Mouse (Mus musculus): Measurements from ENCODE around the gene BC035947. TPM values are rescaled to one million over a fixed set of nuclear protein-coding genes. Genes with fewer than 3 reads are reported as not detected.
"Not testable (repeated sequence)": the region's sequence is repeated elsewhere in the genome, so short reads cannot be mapped to it uniquely, and the experiment has no call there.

The BC035947 gene
- under 1 TPM; 0.25 to 0.60 TPM for total RNA-seq (2021)

- no peak for DNase-seq
These were observed at the start of gene BC035947 for GRCm38 (mm10) chr1:78511621-78512160. Gene BC035947, minus strand, starts transcription at chr1:78512158.

DNA sequence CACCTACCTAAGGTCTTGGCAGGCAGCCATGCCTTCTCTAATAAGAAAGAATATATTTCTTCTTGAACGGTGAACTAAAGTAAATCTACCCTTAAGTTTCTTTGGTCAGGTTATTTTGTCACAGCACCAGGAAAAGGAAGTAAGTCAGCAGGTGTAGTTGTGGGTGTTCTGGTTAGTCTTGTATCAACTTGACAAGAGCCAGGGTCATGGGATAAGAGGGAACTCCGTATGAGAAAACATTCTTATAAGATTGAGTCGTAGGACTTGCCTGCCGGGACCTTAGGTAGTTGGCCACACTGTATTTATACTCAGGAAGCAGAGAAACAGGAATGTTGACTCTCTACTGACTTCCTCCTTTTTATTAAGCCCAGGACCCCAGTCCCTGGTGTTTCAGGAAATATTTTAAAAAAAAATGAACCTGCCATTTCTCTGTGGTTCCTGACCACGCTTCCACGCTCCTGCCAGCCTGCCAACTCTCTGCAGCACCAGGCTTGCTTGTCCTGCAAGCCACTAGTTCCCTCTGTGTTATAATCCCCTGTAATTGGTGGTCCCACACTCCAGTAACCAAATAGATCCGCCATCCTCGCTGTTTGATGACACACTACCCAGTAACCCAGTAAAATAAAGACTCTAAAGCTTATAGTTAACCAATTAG is 42.2 kb upstream of the BC035947 start:
- no peak for DNase-seq

GRCm38 (mm10) chr1:78548961-78549360 is 37.0 kb upstream of the BC035947 start:
- DNase-seq: no peak

DNA sequence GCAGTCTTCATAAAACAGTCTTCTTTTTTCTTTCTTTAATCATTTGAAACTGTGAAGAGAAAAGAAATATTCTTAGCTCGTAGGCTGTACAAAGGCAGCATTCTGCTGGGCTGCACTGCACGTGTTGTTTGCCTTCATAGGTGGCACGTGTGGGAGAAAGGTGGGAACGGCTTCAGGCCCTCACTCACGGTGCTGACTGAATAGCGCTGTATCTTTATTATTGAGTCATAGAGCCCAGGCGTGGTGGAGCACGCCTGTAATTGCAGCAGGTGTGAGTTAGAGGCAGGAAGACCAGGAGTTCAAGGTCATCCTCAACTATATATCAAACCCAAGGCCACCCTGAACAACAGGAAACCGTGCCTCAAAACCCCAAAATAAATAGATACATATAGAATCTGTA is 34.3 kb upstream of the BC035947 start:
- DNase-seq: no peak

DNA sequence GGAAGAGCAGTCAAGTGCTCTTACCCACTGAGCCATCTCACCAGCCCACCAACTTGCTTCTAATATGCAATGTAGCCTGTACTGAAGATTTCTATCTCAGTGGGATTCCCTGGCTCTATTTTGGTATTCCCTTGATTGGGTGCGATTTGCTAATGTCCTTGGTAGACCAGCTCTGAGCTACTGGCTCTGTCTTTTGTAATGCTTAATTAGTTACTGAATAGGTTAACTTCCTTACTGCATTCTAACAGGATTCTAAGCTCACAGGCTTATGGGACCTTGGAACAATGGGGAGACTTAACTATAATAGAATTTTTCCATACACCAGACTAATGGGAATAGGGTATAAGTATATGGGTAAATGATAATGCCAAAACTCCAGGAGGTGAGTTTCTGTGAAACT is 31.7 kb upstream of the BC035947 start:
- not testable (repeated sequence) for DNase-seq

DNA sequence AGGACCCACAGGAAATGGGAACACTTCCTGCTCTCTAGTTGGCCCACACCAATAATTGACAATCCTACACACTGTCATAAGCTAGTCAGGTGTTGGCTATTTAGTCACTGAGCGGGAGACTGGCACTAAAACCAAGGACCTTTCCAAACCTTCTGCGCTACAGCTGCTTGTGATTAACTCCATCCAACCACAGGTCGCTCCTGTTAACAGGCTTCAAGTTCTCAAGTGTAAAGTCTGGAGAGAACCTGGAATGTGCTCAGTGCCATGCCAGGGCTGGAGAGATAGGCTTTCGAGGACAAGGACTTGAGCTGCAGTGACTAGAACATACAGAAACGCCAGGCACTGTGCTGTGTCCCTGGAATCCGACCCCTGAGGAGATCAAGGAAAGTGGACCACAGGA is 27.2 kb upstream of the BC035947 start:
- DNase-seq: no peak

- DNase-seq: no peak
These were observed 26.4 kb upstream of the BC035947 start for GRCm38 (mm10) chr1:78538396-78538795.

GRCm38 (mm10) chr1:78537494-78538010 is 25.6 kb upstream of the BC035947 start:
- DNase-seq: peak; percentile 80 to 82

DNA sequence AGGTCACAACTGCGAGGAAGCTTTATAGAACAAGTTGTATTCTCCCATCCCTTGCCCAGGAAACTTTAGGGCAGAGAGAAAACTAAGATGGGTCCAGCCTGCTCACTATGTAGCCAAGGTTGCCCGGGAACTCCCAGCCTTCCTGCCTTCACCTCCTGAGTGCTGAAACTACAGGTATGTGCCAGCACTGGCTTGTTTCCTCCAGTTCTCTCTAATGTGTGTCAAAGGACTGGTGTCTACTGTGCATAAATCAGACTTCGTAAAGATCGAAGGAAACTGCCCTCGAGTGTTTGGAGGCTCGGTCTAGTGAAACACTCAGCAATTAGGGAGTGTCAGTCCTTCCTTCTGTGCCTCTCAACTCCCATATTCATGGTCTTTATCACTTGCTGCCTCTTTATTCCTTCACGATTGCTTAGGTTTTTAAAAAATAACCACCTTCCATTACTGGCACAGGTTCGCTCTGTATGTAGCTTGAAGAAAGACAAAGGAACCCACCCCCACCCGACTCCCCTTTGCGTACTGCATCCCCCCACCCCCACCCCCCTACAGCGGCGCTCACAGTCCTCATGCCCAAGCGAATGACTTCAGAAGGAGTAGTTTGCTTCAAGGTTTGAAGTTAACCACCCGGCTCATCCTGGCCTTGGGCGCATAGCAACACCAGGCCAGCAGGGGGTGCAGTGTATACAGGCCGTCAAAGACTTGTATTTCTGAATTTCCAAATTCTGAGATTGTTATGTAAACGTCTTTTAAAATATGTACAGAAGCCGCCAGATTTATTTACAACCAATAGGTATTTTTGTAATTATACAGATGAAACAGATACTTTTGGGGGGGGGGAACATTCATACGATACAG is 24.6 kb upstream of the BC035947 start:
- peak; percentile 73 for DNase-seq

DNA sequence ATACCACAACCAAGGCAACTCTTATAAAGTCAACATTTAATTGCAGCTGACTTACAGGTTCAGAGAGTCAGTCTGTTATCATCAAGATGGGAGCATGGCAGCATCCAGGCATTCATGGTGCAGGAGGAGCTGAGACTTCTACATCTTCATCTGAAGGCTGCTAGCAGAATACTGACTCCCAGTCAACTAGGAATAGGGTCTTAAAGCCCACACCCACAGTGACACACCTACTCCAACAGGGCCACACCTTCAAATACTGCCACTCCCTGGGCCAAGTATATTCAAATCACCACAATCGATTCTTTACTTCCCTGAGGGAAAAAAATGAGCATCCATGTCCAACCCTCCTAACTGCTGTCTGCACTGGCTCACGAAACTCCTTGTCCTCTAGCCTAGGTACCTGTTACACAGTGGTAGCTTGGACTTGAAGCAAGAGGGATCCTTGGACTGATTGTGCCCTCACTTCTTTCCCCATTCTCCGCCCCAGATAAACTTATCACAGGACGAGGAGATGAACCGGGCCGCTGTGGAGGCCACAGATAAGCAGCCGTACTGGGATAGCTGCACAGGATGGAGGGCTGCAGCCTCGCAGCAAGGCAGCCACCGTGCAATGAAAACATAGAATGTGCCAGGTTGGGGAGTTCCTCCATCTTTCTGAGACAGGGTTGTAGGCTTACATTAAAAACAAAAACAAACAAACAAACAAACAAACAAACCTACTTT is 22.6 kb upstream of the BC035947 start:
- DNase-seq: no peak

DNA sequence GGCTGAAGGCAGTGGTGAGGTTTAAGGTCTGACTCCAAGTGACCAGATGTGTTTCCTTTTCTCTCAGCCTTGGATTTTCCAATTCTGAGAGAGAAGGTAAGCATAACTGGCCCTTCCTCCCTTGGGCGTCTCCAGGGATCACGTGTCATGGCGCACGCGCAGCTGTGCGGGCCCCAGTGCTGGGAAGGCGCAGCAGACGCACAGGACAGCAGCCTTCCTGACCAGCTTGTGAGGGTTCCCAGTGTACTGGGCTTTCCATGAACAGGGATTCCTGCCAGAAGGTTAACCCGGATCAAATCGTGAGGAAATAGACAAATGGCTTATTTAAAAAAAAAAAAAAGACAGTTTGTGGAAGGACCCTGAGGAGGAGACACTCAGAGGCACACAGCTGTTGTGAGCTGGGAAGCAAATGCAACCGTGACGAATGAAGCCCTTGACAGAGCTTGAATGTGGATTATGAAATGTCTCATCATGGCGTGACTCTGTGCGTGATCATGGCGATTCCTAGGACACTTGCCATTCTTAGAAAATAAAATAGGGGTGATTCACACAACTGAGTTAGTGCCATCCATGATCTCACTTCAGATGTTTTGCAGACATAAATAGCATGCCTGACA is 20.3 kb upstream of the BC035947 start:
- DNase-seq: peak; percentile 16

- DNase-seq: peak in 1 of 2 experiments; percentile 16
These were observed 18.7 kb upstream of the BC035947 start for GRCm38 (mm10) chr1:78530500-78531215.

DNA sequence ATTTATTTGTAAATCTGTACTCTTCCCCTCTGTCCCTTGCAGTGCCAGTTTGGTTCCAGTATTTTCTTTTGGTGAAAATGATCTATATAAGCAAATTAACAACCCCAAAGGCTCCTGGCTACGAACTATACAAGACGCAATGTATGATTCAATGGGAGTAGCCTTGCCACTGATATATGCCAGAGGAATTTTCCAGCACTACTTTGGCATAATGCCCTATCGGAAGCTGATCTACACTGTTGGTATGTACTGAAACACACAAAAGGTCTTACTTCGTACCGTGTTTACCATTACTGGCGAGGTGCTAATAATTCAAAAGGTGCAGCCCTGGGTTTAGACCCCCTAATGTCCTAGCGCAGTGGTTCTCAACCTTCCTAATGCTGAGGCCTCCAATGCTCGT is 17.1 kb upstream of the BC035947 start:
- DNase-seq: no peak

DNA sequence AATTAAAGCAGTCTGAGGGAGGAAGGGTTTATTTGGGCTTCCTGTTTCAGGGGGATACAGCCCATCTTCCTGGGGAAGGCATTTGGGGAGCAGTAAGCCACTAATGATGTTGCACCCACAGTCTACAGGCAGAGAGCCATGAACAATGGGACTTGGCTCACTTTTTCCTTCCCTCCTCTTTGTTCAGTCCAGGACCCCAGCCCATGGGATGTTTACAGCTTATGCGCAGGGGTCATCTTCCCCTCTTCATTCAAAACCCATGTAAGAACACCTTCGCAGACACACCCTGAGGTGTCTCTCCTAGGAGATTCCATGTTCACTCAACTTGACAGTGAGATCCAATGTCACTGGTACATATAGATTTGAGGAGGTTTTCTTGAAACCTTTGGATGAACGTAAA is 16.4 kb upstream of the BC035947 start:
- no peak for DNase-seq

- DNase-seq: peak; percentile 67 to 71
These were observed 13.4 kb upstream of the BC035947 start for GRCm38 (mm10) chr1:78525189-78525886.

DNA sequence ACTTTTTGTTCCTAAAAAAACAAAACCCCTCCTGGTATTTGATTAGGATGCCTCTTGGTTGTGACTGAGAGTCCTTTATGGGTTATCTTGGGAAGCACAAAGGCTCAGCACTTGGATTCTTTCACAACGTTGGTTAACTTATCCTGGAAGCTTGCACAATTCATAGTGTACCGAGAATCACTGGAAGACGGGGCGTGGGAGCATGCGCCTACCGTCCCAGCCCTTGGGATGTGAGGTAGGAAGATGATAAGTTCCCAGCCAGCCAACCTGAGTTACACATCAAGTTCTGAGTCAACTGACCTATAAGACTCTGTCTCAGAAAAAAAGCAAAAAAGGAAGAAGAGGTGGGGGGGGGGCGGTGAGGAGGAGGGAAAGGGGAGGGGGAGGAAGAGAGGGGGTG is 6.9 kb upstream of the BC035947 start:
- no peak for DNase-seq

- no peak for DNase-seq
These were observed 798 bp upstream of the BC035947 start for GRCm38 (mm10) chr1:78512756-78513155.

DNA sequence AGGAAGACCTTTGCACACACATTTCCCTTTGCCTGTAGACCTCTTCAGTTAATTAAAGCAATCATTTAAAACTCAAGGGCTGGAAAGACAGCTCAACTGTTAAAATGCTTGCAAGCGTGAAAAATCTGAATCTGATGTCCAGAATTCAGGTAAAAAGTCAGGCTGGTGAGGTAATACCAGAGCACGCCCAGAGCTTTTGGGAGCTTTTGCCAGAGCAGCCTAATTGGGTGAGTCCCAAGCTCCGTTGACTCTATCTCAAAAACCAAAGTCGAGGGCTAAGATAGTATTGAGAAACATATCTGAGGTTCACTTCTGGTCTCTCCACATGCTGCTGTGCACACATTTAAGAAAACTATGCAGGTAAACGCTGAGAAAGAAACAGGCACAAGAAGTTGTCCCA is 1.1 kb downstream of the BC035947 start, which contains the start of gene Mogat1:
Gene Mogat1 (plus strand): TSS at position 130 of the 400 bp plus-strand sequence.
- no peak for DNase-seq

GRCm38 (mm10) chr1:78507137-78507536 is 4.8 kb downstream of the BC035947 start:
- DNase-seq: no peak

DNA sequence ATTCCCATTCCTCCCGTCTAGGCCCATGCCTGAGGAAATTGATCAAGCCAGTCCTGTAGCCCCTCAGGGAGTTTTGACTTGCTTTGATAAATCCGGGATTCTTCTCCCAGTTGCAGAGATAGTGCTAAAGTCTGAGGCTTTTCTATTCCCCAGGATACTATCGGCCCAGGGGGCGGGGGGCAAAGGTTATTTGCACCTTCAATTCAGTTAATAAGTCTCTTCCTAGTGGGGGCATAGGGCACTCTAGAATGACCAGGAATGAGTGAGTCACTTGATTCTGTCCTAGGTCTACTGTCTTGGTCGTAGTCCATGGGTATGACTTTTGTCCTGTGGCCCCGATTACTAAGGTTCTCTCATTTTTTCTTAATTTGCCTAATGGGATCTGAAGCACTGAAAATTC is 9.4 kb downstream of the BC035947 start:
- no peak for DNase-seq

- DNase-seq: not testable (repeated sequence)
These were observed 10.1 kb downstream of the BC035947 start for GRCm38 (mm10) chr1:78501856-78502255.

All from layer of hippocampus, postnatal 36 days (tissue).